Mouse (Mus musculus) cerebellum, adult 9-10 months (tissue): Measurements from ENCODE around the gene Fcer2a.
A peak's percentile ranks its signal among the peaks of the same experiment; 100 is the strongest.

Experiments used
- DNase-seq: peaks from one replicate; pipeline ENCODE4 v3.0.0; 2022

Fcer2a gene

GRCm38 (mm10) chr8:3694121-3694520 lies at the start of gene Fcer2a:
Gene Fcer2a (minus strand): TSS chr8:3694175.
- no peak for DNase-seq

DNA sequence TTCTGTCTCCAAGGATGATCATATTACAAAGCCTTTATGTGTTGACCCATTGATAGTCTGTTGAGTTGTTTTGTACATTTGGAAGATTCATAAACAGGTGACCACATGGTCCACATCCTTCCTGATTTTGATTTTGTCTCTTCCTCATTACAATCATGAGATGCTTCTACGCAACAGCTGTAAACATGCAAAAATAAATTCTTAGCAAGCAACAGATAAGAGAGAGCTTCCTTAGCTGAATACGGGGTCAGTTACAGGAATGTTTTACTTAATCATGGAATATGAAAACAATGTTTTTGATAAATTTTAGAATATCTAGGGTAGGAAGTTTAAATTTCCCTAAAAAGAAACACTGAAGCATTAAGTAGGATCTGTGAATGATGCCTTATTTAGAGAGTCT lies 43.0 kb upstream of the Fcer2a start:
- DNase-seq, result no peak

DNA sequence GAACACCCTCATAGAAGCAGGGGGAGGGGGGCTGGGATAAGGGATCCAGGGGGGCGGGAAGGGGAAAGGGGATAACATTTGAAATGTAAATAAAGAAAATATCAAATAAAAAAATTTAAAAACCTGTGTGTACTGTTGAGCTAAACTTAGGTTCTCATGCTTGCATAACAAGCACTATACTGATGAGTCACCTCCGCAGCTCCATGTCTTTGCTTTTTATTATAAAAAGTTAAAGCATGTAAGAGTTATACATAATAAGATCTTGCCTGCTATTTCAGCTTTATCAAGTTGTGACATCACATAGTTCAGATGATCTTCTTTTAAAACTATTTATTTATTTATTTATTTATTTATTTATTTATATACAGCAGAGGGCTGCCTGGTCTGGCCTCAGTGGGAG lies 41.6 kb upstream of the Fcer2a start:
- DNase-seq, result no peak

DNA sequence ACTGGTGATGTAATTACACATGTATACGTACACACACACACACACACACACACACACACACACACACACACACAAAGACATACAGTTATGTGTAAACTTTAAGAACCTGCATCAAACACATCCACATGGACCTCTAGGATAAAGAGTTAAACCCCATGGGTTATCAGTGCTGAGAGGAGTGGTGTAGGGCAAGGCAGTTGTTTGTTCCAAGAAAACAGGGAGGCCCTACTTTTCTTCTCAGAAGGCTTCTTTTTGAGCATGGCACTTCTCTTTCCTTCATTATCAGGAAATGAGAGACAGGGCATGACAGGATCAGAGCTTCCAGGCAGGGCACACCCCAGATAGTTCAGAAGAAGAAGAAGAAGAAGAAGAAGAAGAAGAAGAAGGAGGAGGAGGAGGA lies 40.1 kb upstream of the Fcer2a start:
- no peak for DNase-seq

DNA sequence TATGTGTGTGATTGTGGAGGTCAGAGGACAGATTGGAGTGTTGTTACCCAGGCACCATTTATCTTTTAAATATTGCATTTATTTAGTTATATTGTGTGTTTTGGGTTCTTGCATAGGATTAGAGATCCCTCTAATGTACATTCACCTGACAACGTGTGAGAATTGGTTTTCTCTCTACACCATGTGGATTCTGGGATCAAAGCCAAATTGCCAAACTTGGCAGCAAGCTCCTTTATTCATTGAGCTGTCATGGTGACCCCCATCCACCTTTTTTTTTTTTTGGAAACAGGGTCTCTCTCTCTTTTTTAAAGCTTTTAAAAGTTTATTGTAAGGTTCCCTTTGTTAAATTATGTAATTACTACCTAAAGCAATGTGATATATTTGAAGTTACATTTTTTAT lies 27.1 kb upstream of the Fcer2a start:
- DNase-seq, result no peak

GRCm38 (mm10) chr8:3720551-3720950 lies 26.6 kb upstream of the Fcer2a start, which contains the start of gene Clec4g:
Gene Clec4g (minus strand): TSS chr8:3720651.
- no peak for DNase-seq

DNA sequence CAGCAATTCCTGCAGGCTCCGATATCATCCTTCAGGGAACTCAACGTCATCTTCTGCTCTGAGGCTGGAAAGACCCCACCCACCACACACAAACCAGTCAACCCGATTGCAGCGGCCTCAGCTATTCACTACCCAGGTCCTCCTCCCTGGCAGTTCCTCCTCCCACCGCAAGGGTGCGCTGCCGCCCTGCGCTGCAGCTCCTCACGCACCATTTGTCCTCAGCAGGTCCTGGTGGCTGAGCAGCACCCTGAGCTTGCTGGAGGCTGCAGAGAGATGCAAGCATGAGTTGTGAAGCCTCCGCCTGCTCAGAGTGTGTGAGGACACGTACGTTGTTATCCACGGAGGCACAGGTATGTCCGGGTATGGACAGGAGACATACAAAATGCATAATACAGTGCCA lies 24.6 kb upstream of the Fcer2a start:
- DNase-seq, result peak; percentile 48

- DNase-seq, result no peak
Observed at GRCm38 (mm10) chr8:3717321-3717954, 23.5 kb upstream of the Fcer2a start.

GRCm38 (mm10) chr8:3711646-3712045 lies 17.7 kb upstream of the Fcer2a start:
- DNase-seq, result no peak

DNA sequence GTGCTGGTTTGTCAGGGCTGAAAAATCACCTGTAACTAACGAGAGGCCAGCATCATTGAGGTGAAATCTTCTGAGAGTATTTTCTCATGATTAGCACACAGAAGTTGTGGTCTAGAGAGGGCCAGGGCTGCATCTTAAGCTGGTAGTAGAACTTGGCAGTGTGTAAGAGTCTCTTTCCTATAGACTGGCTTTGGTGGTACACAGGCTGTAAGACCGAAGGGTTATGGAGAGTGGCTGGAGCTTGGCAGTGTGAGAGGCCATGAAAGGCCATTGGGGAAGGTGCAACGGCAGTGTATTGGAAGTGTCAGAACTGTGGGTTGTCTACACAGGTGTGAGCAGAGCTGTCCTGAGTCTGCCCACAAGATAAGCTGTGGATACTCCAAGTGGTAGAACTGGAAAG lies 16.3 kb upstream of the Fcer2a start:
- DNase-seq, result no peak

DNA sequence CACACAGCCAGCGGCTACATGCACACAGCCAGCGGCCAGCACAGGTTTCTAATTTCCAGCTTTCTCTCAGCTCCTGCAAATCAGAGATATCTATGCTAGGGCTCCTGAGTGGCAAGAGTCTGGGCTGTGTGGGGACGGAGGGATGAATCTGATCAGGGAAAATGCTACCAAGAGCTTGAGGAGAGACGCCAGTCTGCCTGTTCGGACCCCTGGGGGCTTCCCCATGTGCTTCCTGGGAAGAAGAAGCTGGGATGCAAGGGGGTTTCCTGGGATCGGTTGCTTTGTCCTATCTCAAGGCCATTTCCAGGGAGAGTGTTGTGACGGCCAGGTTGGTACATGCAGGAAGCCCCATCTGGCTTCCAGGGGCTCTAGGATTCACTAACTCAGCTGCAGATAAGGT lies 13.6 kb upstream of the Fcer2a start:
- no peak for DNase-seq

- DNase-seq, result peak; percentile 27
Observed at GRCm38 (mm10) chr8:3705711-3706110, 11.7 kb upstream of the Fcer2a start.

- no peak for DNase-seq
Observed at GRCm38 (mm10) chr8:3701491-3701890, 7.5 kb upstream of the Fcer2a start.

GRCm38 (mm10) chr8:3690774-3691173 lies 3.2 kb downstream of the Fcer2a start:
- DNase-seq, result no peak

GRCm38 (mm10) chr8:3687537-3687936 lies 6.4 kb downstream of the Fcer2a start:
- no peak for DNase-seq

DNA sequence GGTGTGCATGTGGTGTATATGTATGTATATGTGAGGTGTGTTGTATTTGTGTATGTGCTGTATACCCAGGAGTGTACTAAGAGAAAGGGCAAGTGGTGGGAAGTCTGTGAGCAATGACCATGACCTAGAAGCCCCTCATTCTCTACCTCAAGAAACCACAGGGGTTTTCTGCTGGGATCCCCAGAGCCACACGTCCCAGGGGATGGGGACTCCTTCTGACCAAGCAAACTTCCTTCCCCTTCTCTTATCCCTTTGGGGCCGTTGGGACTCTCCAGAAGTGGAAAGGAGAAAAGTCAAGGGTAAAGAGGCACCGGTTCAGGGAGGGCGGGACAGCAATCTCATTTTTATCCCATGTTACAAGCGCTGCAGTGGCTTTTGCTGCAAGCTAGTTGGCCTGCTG lies 8.6 kb downstream of the Fcer2a start:
- no peak for DNase-seq

- DNase-seq, result peak; percentile 20
Observed at GRCm38 (mm10) chr8:3684530-3684929, 9.4 kb downstream of the Fcer2a start.

DNA sequence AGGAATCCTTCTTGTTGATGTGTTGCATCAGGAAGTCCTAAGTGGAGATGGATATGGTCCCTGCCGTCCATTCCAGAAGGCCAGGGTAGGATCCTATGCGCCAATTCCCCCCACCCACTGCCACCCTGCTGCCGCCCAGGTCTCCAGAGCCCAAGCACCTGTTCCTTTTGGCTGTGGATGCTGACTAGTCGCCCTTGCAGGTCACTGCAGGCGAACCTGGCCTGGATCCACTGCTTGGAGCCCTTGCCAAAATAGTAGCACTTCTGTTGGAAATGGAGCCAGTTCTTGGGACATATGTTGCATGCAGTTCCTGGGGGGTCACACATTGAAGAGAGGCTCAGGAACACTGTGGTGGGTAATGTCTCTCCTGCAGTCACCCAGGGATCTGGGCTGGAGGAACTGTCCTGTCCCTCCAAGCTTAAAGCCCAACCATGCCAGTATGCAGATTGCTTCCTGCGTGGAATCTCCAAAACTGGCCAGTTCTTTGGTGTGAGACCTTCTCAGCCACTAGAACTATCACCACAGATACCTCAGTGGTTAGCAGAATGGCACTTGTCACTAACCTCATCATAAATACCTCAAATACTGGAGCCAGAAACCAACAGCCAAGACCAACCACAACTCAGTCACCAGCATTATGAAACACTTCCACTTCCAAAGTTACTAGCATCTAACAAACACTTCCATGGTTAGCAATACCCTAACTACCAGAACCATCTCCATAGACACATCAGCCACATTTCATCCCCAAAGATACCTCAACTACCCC lies 10.4 kb downstream of the Fcer2a start:
- peak; percentile 89 for DNase-seq

DNA sequence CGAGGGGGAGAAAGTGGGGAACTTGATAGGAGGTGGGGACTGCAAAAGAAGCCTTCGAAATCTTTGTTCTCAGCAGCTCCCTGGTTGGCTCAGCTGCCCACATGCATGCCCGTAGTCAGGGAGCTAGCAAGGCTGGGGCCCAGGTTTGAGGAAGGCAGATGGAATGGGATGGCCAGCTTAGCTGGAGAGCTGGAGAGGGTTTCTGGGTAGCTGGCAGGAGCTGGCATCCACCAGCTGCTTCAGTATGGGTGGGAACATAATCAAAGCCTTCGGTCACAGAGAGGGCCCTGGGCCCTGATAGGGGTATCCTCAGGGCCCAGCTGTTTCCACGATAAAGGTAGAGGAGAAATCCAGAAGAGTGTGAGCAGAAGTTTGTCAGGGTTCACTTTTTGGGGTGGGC lies 11.5 kb downstream of the Fcer2a start:
- DNase-seq, result peak; percentile 38

GRCm38 (mm10) chr8:3679656-3680055 lies 14.3 kb downstream of the Fcer2a start:
- DNase-seq, result peak; percentile 53

DNA sequence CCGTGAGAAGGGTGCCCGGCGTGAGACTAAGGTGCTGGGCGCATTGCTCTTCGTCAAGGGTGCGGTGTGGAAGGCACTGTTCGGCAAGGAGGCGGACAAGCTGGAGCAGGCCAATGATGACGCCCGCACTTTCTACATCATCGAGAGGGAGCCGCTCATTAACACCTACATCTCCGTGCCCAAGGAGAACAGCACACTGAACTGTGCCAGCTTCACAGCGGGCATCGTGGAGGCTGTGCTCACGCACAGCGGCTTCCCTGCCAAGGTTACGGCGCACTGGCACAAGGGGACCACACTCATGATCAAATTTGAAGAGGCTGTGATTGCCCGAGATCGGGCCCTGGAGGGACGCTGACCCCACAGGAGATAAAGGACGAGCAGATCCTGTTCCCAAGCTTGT lies 14.7 kb downstream of the Fcer2a start:
- DNase-seq, result peak; percentile 64

DNA sequence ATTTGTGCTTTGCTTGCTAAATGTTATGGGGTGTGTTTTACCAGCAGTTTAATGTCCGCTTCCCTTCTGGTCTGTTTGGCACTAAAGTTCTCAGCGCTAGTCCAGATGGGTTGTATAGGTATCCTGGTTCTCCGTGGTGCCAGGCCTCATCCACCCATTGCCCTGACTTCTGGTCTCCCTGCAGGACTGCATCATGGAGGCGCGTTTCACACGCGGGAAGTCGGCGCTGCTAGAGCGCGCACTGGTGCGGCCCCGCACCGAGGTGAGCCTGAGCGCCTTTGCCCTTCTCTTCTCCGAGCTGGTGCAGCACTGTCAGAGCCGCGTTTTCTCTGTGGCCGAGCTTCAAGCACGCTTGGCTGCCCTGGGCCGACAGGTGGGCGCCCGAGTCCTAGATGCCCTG lies 15.1 kb downstream of the Fcer2a start:
- DNase-seq, result no peak

GRCm38 (mm10) chr8:3676993-3677579 lies 16.9 kb downstream of the Fcer2a start:
- no peak for DNase-seq
